Mouse (Mus musculus) MEL (cell line): Measurements from ENCODE around the gene Olfr331. TPM values are rescaled to one million over a fixed set of nuclear protein-coding genes. Genes with fewer than 3 reads are reported as not detected.

Experiments used
- DNase-seq: peaks from one replicate; pipeline ENCODE4 v3.0.0; 2011; ENCODE audit warnings: low read depth, low spot score
- H3K27ac ChIP-seq: 2 replicates; pipeline ENCODE4 v1.5.1; 2012; ENCODE audit warnings: low read depth, mild to moderate bottlenecking, control low read depth, low read length, moderate library complexity; ENCODE audit not compliant: control insufficient read depth
- H3K27me3 ChIP-seq, 2 experiments: fragments of 150-350 bp in 1 of 2; sonication (generic) in 1 of 2; 2 replicates each; pipeline ENCODE4 v1.6.1; 2012; ENCODE audit warnings: low read length in 2 of 2, mild to moderate bottlenecking in 2 of 2, improper control_type of control experiment in 1 of 2, moderate library complexity in 1 of 2; ENCODE audit not compliant: insufficient read depth in 2 of 2, control insufficient read depth in 1 of 2
- H3K36me3 ChIP-seq, 2 experiments: 2 replicates each; pipeline ENCODE4 v1.6.1; 2012 to 2014; ENCODE audit warnings: low read length in 2 of 2, improper control_type of control experiment in 1 of 2, inconsistent platforms in 1 of 2, mild to moderate bottlenecking in 1 of 2; ENCODE audit not compliant: insufficient read depth in 2 of 2, control insufficient read depth in 1 of 2
- H3K4me1 ChIP-seq, 2 experiments: fragments of 150-350 bp in 1 of 2; sonication (generic) in 1 of 2; 2 replicates each; pipeline ENCODE4 v1.6.1; 2012; ENCODE audit warnings: low read length in 2 of 2, improper control_type of control experiment in 1 of 2, mild to moderate bottlenecking in 1 of 2; ENCODE audit not compliant: insufficient read depth in 2 of 2, control insufficient read depth in 1 of 2
- H3K4me3 ChIP-seq, 2 experiments: fragments of 150-350 bp in 1 of 2; sonication (generic) in 1 of 2; 2 replicates each; pipeline ENCODE4 v1.5.1; 2012; ENCODE audit warnings: low read depth in 2 of 2, low read length in 2 of 2, mild to moderate bottlenecking in 2 of 2, moderate library complexity in 2 of 2, control low read depth in 1 of 2, improper control_type of control experiment in 1 of 2; ENCODE audit not compliant: control insufficient read depth in 1 of 2, insufficient read depth in 1 of 2
- H3K79me2 ChIP-seq: 2 replicates; pipeline ENCODE4 v1.6.1; 2012; ENCODE audit warnings: mild to moderate bottlenecking, low read length, moderate library complexity; ENCODE audit not compliant: control insufficient read depth, poor library complexity, insufficient read depth
- H3K9ac ChIP-seq: 2 replicates; pipeline ENCODE4 v1.6.1; 2012; ENCODE audit warnings: low read depth, mild to moderate bottlenecking, control low read depth, low read length, moderate library complexity; ENCODE audit not compliant: control insufficient read depth, poor library complexity, severe bottlenecking
- H3K9me3 ChIP-seq: fragments of 150-350 bp; sonication (generic); replicated peaks from 2 replicates; pipeline ENCODE4 v1.6.1; 2012; ENCODE audit warnings: mild to moderate bottlenecking, low read length, improper control_type of control experiment, moderate library complexity; ENCODE audit not compliant: insufficient read depth
- ELF1 ChIP-seq: IDR thresholded peaks from 2 replicates; pipeline ENCODE4 v1.6.1; 2014; ENCODE audit warnings: low read depth, mild to moderate bottlenecking, inconsistent platforms, low read length, improper control_type of control experiment, moderate library complexity
- ETS1 ChIP-seq: IDR thresholded peaks from 2 replicates; pipeline ENCODE4 v1.6.1; 2012; ENCODE audit warnings: low read depth, mild to moderate bottlenecking, inconsistent platforms, low read length, improper control_type of control experiment, moderate library complexity
- JUND ChIP-seq: IDR thresholded peaks from 2 replicates; pipeline ENCODE4 v1.6.1; 2011; ENCODE audit warnings: low read depth, mild to moderate bottlenecking, improper control_type of control experiment, low read length
- MAFK ChIP-seq: IDR thresholded peaks from 2 replicates; pipeline ENCODE4 v1.6.1; 2011; ENCODE audit warnings: low read depth, mild to moderate bottlenecking, low read length, improper control_type of control experiment, borderline replicate concordance
- MEF2A ChIP-seq: IDR thresholded peaks from 2 replicates; pipeline ENCODE4 v1.6.1; 2014; ENCODE audit warnings: low read depth, mild to moderate bottlenecking, inconsistent platforms, low read length, improper control_type of control experiment; ENCODE audit not compliant: poor library complexity, insufficient replicate concordance, severe bottlenecking; ENCODE audit errors: extremely low read depth
- MXI1 ChIP-seq: IDR thresholded peaks from 2 replicates; pipeline ENCODE4 v1.6.1; 2011; ENCODE audit warnings: mild to moderate bottlenecking, low read depth, low read length, improper control_type of control experiment
- NELFE ChIP-seq: IDR thresholded peaks from 2 replicates; pipeline ENCODE4 v1.6.1; 2011; ENCODE audit warnings: low read depth, low read length, improper control_type of control experiment
- POLR2A ChIP-seq, 2 experiments: IDR thresholded peaks; 2 replicates each; pipeline ENCODE4 v1.6.1; 2011 to 2012; ENCODE audit warnings: low read length in 2 of 2, mild to moderate bottlenecking in 2 of 2, control low read depth in 1 of 2, improper control_type of control experiment in 1 of 2, low read depth in 1 of 2, moderate library complexity in 1 of 2; ENCODE audit not compliant: control insufficient read depth in 1 of 2, insufficient read depth in 1 of 2, poor library complexity in 1 of 2
- POLR2AphosphoS5 ChIP-seq: IDR thresholded peaks from 2 replicates; pipeline ENCODE4 v1.6.1; 2012; ENCODE audit warnings: low read depth, borderline replicate concordance, mild to moderate bottlenecking, inconsistent platforms, low read length, moderate library complexity, mixed read lengths
- TAL1 ChIP-seq: IDR thresholded peaks from 2 replicates; pipeline ENCODE4 v1.6.1; 2012; ENCODE audit warnings: mild to moderate bottlenecking, inconsistent platforms, low read length, moderate library complexity, mixed read lengths
- USF2 ChIP-seq, 2 experiments: IDR thresholded peaks; 2 replicates each; pipeline ENCODE4 v1.6.1; 2011 to 2012; ENCODE audit warnings: improper control_type of control experiment in 2 of 2, low read length in 2 of 2, borderline replicate concordance in 1 of 2, inconsistent platforms in 1 of 2, low read depth in 1 of 2, mild to moderate bottlenecking in 1 of 2; ENCODE audit not compliant: insufficient read depth in 1 of 2
- polyA plus RNA-seq, 2 experiments: library from polyadenylated mRNA; stranded (reverse) in 1 of 2; unstranded in 1 of 2; fragments of >175 nt in 1 of 2; fragments of >200 nt in 1 of 2; gene quantifications; 2 replicates each; pipeline versions ENCODE4 v1.2.1 to v1.2.4; 2012; ENCODE audit warnings: low replicate concordance in 2 of 2, low read depth in 1 of 2; ENCODE audit not compliant: insufficient read length in 2 of 2, insufficient read depth in 1 of 2, missing spikeins in 1 of 2
- total RNA-seq: library from RNA; depleted of rRNA; stranded (reverse); fragments of 300-350 nt; gene quantifications from 2 replicates; pipeline ENCODE4 v1.2.3, GENCODE M21; 2012; rRNA removed

Gene Olfr331
- total and polyA plus RNA-seq, 3 experiments, result not detected

- Histone ChIP-seq H3K36me3 (no peaks in the 10 kb centered on the region), H3K4me3 (no peak within 1 kb of the TSS), H3K4me1 (no peaks in the 10 kb centered on the region), H3K27me3 (peaks cover 4 to 8% of the 10 kb centered on the region in 2 experiments; a peak in 3 of 4 replicates), H3K79me2 (no peaks in the 10 kb centered on the region), H3K9ac (no peak within 1 kb of the TSS)
- TF ChIP-seq JUND (no peak), ETS1 (no peak), POLR2A (IDR thresholded peaks at IDR 0.05; ENCODE audit: control insufficient read depth in 1 of 2, insufficient read depth in 1 of 2, low read depth in 1 of 2, low read length in 2 of 2, poor library complexity in 1 of 2) (no peak), MXI1 (no peak), POLR2AphosphoS5 (no peak), TAL1 (no peak), NELFE (no peak), ELF1 (no peak), MAFK (no peak), MEF2A (no peak), USF2 (IDR thresholded peaks at IDR 0.05; ENCODE audit: borderline replicate concordance in 1 of 2, insufficient read depth in 1 of 2, low read depth in 1 of 2, low read length in 2 of 2) (no peak)
- TF ChIP-seq, all 39 proteins: peak for 0
- no peak within 1 kb of the TSS for H3K27ac ChIP-seq
- H3K9me3 ChIP-seq, result no peaks in the 10 kb centered on the region
- DNase-seq, result no peak
These were observed 49.6 kb downstream of the Olfr331 start, which contains the start of gene Lypd9 for GRCm38 (mm10) chr11:58452759-58453158. TSS of gene Lypd9 (minus strand) at chr11:58452923.

Other genes starting within 250 kb of the Olfr331 start
- not detected in 2 replicates for gene 4930438A08Rik, start 227.8 kb downstream of the Olfr331 start, total RNA-seq
- gene 4930438A08Rik, start 227.8 kb downstream of the Olfr331 start, polyA plus RNA-seq, result not detected
- gene Zfp692, start 195.5 kb downstream of the Olfr331 start, total RNA-seq, result 16.0 and 25.7 TPM in 2 replicates
- gene Zfp692, start 195.5 kb downstream of the Olfr331 start, polyA plus RNA-seq, result 10 to 100 TPM in 1 of 2 experiments, not detected in 1; 38.0 TPM
- gene Zfp672, start 172.2 kb downstream of the Olfr331 start, total RNA-seq, result 27.2 and 39.5 TPM in 2 replicates
- gene Zfp672, start 172.2 kb downstream of the Olfr331 start, polyA plus RNA-seq, result 10 to 100 TPM in 1 of 2 experiments, not detected in 1; 22.6 TPM
- gene Sh3bp5l, start 171.8 kb downstream of the Olfr331 start, total RNA-seq, result 27.3 and 31.7 TPM in 2 replicates
- gene Sh3bp5l, start 171.8 kb downstream of the Olfr331 start, polyA plus RNA-seq, result 10 to 100 TPM in 1 of 2 experiments, not detected in 1; 32.8 TPM
- gene Lypd8, start 123.5 kb downstream of the Olfr331 start, total RNA-seq, result 0.19 TPM in 1 of 2 replicates, not detected in the other
- under 1 TPM in 1 of 2 experiments, not detected in 1; 0.31 TPM for gene Lypd8, start 123.5 kb downstream of the Olfr331 start, polyA plus RNA-seq
- gene 1810065E05Rik, start 81.5 kb downstream of the Olfr331 start, total RNA-seq, result not detected in 2 replicates
- gene 1810065E05Rik, start 81.5 kb downstream of the Olfr331 start, polyA plus RNA-seq, result not detected
- gene Gm12253, start 70.0 kb downstream of the Olfr331 start, total RNA-seq, result not detected in 2 replicates
- gene Gm12253, start 70.0 kb downstream of the Olfr331 start, polyA plus RNA-seq, result 100 to 1,000 TPM in 1 of 2 experiments, not detected in 1; 109 TPM
- gene Lypd9, start 49.6 kb downstream of the Olfr331 start, total RNA-seq, result not detected in 2 replicates
- gene Lypd9, start 49.6 kb downstream of the Olfr331 start, polyA plus RNA-seq, result not detected
- gene Olfr30, start 40.3 kb downstream of the Olfr331 start, total RNA-seq, result not detected in 2 replicates
- not detected for gene Olfr30, start 40.3 kb downstream of the Olfr331 start, polyA plus RNA-seq
- gene Olfr332, start 10.0 kb downstream of the Olfr331 start, total RNA-seq, result not detected in 2 replicates
- not detected for gene Olfr332, start 10.0 kb downstream of the Olfr331 start, polyA plus RNA-seq
- gene Olfr330, start 32.3 kb upstream of the Olfr331 start, total RNA-seq, result not detected in 2 replicates
- not detected for gene Olfr330, start 32.3 kb upstream of the Olfr331 start, polyA plus RNA-seq
- gene Olfr329-ps, start 43.9 kb upstream of the Olfr331 start, total RNA-seq, result not detected in 2 replicates
- not detected for gene Olfr329-ps, start 43.9 kb upstream of the Olfr331 start, polyA plus RNA-seq
- gene Olfr328, start 53.1 kb upstream of the Olfr331 start, total RNA-seq, result 0.04 and 0.07 TPM in 2 replicates
- not detected for gene Olfr328, start 53.1 kb upstream of the Olfr331 start, polyA plus RNA-seq
- gene Olfr224, start 68.0 kb upstream of the Olfr331 start, total RNA-seq, result not detected in 2 replicates
- not detected for gene Olfr224, start 68.0 kb upstream of the Olfr331 start, polyA plus RNA-seq
- gene Olfr325, start 75.2 kb upstream of the Olfr331 start, total RNA-seq, result not detected in 2 replicates
- not detected for gene Olfr325, start 75.2 kb upstream of the Olfr331 start, polyA plus RNA-seq
- not detected in 2 replicates for gene Olfr324, start 92.5 kb upstream of the Olfr331 start, total RNA-seq
- not detected for gene Olfr324, start 92.5 kb upstream of the Olfr331 start, polyA plus RNA-seq
- gene 2210407C18Rik, start 113.5 kb upstream of the Olfr331 start, total RNA-seq, result not detected in 2 replicates
- gene 2210407C18Rik, start 113.5 kb upstream of the Olfr331 start, polyA plus RNA-seq, result not detected
- not detected in 2 replicates for gene Olfr323, start 127.9 kb upstream of the Olfr331 start, total RNA-seq
- not detected for gene Olfr323, start 127.9 kb upstream of the Olfr331 start, polyA plus RNA-seq
- 4.0 and 5.7 TPM in 2 replicates for gene Trim58, start 137.9 kb upstream of the Olfr331 start, total RNA-seq
- gene Trim58, start 137.9 kb upstream of the Olfr331 start, polyA plus RNA-seq, result 10 to 100 TPM in 1 of 2 experiments, not detected in 1; 14.1 TPM
- not detected in 2 replicates for gene Olfr322, start 156.2 kb upstream of the Olfr331 start, total RNA-seq
- not detected for gene Olfr322, start 156.2 kb upstream of the Olfr331 start, polyA plus RNA-seq
- gene Olfr320, start 178.5 kb upstream of the Olfr331 start, total RNA-seq, result not detected in 2 replicates
- not detected for gene Olfr320, start 178.5 kb upstream of the Olfr331 start, polyA plus RNA-seq
- not detected in 2 replicates for gene Olfr319, start 196.6 kb upstream of the Olfr331 start, total RNA-seq
- gene Olfr319, start 196.6 kb upstream of the Olfr331 start, polyA plus RNA-seq, result not detected
- not detected in 2 replicates for gene Olfr318, start 221.4 kb upstream of the Olfr331 start, total RNA-seq
- gene Olfr318, start 221.4 kb upstream of the Olfr331 start, polyA plus RNA-seq, result under 1 TPM in 1 of 2 experiments, not detected in 1; 0.06 TPM
- not detected in 2 replicates for gene Olfr317, start 236.6 kb upstream of the Olfr331 start, total RNA-seq
- gene Olfr317, start 236.6 kb upstream of the Olfr331 start, polyA plus RNA-seq, result not detected